Mouse (Mus musculus) adrenal gland, postnatal 36 days (tissue): ENCODE data around the gene Gm11213. TPM values are rescaled to one million over a fixed set of nuclear protein-coding genes. Genes with fewer than 3 reads are reported as not detected.
A peak's percentile ranks its signal among the peaks of the same experiment; 100 is the strongest.

Experiments
- DNase-seq, 2 experiments: peaks; one replicate each; pipeline ENCODE4 v3.0.0; 2021; ENCODE audit warnings: mixed read lengths in 1 of 2
- total RNA-seq, 2 experiments: library from RNA; stranded (reverse); gene quantifications; 2 replicates each; pipeline ENCODE4 v1.2.3; 2021

The Gm11213 gene
- total RNA-seq, 2 experiments from 2014 or later = not detected

GRCm38 (mm10) chr4:63580078-63580477 lies 25.0 kb downstream of the Gm11213 start:
- no peak for DNase-seq

GRCm38 (mm10) chr4:63579649-63580048 lies 25.4 kb downstream of the Gm11213 start:
- no peak for DNase-seq

DNA sequence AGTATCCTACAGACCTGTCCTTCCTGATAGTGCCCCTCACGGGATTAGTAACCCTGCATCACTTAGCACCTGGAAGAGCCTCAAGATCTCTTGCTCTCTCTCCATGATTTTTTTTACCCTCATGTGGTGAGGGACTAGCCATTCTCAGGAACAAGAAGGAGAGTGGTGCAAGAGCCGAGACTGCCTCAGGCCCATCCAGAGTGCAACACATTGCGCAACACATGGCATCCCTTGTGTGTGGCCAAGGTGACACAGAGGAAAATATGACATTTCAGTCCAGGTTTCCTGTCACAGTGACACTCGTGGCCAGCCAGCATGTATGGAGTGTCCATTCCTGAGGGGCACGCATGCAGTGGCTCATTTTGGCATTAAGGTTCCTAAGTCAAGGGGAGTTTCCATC lies 32.4 kb downstream of the Gm11213 start:
- DNase-seq = no peak

- peak in 1 of 2 experiments; percentile 60 for DNase-seq
Observed at GRCm38 (mm10) chr4:63570208-63570781, 34.8 kb downstream of the Gm11213 start.

DNA sequence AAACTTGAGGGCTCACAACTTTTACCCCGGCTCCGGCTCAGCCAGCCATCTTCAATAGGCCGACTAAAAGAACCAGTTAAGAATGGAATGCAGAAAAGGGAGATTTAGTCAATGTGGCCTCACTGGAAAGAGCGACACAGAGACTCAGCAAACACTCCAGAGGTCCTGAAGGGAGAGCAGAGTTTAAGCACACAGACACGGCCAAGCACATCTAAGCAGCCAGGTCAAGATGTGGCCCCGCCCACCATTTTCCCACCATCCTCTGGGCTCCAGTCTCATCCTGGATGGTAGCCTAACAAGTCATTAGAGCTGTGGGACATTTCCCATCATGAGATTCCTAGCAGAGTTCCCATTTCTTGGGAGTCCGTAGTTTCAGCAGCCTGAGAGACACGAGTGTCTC lies 35.7 kb downstream of the Gm11213 start:
- DNase-seq = no peak

DNA sequence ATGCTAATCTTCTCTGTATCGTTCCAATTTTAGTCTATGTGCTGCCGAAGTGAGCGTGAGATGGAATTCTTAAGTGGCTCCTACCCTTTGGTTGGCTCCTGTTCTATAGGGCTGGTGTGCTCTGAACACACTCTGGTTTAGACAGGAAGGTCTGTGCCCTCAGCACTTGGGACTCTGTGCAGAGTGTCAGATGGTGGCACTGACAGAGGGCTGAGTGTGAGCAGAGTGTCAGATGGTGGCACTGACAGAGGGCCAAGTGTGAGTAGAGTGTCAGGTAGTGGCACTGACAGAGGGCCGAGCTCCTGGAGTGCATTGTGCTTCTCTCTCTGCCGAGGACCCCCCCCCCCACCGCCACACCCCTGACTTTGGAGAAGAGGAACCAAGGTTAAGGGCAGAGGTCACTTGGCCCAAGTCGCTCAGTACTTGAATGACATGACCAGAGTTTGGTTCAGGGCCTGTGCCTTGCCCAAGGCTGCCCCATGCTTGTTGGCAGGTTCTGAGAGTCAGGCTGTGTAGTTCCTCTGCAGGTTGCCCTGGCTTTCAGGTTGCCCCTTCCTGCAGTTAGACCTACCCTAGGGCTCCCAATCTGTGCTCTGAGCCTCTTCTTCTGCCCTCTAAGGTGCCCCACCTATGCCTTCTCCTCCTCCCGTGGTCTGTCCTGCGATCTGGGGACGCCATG lies 37.2 kb downstream of the Gm11213 start:
- DNase-seq = no peak

DNA sequence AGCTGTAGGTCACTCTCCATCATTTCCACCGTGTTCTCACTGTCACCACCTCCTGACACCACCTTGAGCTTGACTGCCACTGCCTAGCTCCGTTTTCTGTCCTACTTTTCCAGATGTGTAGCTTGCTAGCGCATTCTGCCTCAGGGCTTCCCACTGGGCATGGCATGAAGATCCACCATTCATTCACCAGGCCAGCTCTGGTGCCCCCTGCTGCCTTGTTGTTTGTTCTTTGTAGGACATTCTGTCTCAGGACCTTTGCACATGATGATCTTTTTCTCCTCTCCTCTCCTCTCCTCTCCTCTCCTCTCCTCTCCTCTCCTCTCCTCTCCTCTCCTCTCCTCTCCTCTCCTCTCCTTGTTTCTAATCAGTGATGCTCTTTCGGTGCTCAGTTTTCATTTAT lies 42.3 kb downstream of the Gm11213 start:
- no peak for DNase-seq

- DNase-seq = no peak
Observed at GRCm38 (mm10) chr4:63561861-63562675, 43.0 kb downstream of the Gm11213 start.

GRCm38 (mm10) chr4:63560079-63560478 lies 45.0 kb downstream of the Gm11213 start:
- DNase-seq = peak in 1 of 2 experiments; percentile 50

DNA sequence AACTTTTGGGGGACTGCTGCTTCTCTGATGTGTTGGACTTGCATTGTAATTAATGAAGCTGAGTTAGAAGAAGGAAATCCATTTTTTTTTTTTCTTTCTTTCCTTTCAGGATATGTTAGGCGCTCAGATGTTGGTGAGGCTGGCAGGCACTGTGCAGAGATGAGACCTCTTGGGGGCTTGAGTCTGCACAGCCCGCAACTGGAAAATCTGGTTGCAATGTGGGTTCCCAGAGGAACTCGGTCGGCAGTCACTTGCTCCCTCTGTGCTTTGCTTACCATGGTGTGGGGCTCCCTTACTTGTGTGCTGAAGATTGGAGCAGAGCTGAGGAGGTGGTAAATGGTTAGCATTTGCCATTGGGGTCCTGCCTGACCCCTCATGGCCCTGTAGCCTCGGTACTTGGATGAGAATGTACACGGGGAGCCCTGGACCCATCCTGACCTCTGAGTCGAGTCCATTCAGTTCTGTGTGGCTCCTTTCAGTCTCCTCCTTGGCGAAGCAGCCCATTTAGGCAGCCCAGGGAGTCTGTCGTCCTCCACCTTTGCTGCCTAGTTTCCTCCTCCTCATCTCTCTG lies 45.8 kb downstream of the Gm11213 start:
- no peak for DNase-seq

DNA sequence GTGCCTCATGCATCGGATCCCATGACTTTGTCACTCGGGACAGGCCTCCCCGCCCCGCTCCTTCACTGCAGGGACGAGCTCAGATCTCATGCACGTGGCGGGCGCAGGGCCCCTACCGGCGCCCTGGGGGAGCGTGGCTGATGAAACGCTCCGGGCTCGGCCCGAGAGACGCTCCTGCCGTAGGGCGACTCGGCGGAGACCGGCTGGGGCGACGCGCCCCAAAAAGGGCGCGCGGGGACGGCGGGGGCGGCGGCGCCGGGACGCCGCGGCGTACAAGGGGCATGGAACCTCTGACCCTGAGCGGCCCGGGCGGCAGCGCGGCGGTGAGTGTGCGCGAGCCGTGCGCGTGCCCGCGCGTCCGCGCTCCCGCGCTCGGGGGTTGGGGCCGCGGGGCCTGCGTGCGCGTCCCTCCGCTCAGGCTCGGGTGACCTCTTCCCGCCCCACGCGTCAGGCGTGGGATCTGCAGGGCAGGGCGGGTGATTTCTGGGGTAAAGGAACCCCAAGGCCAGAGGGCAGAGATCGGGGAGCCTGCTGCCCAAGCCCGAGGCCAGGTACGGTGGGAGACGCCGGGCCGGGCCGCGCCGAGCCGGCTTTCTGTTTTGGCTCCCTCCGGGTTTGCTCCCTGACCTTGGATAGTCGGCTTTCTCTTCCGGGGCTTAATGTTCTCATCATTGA lies 46.5 kb downstream of the Gm11213 start, which contains the start of gene Tmem268:
Tmem268 (plus strand) TSS at position 375 of the 675 bp plus-strand sequence.
- DNase-seq = peak; percentile 84 to 89

DNA sequence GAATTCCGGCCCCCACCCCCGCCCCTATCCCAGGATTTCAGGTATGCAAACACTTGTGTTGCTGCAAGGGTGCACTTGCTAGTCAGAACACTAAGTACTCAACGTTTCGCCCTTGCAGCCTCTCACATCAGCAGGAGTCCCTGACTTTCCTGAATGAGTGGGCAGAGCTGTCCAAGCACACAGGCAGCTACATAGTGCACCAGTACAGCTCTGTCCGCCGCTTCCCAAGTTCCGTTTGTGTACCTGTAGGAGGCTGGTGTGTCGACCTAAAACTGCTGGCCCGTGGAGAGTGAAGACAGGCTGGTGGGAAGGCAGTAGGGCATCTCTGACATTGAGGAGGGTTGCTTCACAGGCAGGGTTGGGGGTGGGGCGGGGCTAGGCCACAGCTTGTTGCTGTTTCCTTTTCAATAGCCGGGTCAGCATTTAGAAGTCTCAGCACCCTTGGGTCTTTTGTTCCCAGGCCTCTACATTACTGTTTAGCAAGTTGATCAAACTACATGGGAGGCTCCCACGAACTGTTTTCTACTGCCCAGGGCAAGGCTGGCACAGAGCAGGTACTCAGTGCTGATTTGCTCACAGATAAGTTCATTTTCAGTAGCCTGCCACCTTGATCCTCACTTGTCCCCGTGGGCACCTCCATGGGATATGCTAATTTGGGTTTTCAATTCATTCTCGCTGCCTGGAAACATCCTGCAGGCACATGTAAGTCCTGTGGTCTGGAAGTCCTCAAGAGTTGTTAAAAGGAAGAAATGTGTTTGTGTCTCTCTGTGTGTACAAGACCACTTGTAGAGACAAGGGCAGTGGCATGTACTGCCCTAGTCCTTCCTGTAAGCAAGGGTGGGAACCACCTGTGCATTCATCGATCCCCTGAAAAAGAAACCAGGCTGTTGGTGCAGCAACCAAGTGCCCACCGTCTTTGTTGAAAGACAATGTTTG lies 47.7 kb downstream of the Gm11213 start:
- no peak for DNase-seq

DNA sequence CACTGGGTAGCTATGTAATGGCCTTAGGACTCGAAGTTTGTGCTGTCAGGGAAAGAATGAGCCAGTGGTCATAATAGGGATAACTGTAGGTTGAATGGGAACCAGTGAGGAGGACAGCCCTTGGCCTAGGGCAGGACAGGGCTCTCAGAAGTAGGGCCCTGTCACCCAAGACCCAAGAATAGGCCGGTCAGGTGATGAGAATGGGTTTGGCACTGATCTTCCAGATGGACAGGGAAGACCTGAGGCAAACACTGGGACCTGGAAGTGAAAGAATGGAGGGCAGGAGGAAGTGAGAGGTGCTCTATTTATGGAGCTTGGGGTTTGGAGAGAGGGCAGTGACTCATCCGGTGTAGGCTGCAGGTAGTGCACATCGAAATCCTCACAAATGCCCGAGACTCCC lies 48.4 kb downstream of the Gm11213 start:
- DNase-seq = no peak

DNA sequence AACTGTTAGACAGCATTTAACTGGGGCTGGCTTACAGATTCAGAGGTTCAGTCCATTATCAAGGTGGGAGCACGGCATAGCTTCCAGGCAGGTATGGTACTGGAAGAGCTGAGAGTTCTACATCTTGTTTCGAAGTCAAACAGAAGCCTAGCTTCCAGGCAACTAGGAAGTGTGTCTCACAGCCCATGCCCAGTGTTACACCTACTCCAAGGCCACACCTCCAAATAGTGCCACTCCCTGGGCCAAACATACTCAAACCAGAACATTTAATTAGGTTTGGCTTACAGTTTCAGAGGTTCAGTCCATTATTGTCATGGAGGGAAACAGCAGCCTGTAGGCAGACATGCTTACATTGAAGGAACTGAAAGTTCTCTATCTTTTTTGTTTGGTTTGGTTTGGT lies 50.0 kb downstream of the Gm11213 start:
- no peak for DNase-seq

DNA sequence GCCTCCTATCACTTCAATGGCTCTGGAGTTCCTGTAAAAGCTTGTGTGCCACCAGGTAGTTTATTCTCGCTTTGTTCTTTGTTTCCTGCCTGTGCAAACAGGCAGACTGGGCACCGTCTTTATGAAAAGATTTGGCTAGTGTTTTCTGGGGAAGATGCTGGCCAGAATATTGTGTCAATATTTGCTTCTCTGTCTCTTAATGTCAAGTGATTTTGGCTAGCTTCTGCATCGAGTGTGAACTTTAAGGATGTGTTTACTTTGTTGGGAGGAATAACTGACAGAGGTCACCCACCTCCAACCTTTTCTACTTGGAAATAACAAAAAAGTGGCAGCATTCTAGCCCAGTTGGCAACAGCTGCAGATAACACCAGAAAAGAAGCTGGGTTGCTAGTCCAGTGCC lies 50.4 kb downstream of the Gm11213 start:
- DNase-seq = no peak

DNA sequence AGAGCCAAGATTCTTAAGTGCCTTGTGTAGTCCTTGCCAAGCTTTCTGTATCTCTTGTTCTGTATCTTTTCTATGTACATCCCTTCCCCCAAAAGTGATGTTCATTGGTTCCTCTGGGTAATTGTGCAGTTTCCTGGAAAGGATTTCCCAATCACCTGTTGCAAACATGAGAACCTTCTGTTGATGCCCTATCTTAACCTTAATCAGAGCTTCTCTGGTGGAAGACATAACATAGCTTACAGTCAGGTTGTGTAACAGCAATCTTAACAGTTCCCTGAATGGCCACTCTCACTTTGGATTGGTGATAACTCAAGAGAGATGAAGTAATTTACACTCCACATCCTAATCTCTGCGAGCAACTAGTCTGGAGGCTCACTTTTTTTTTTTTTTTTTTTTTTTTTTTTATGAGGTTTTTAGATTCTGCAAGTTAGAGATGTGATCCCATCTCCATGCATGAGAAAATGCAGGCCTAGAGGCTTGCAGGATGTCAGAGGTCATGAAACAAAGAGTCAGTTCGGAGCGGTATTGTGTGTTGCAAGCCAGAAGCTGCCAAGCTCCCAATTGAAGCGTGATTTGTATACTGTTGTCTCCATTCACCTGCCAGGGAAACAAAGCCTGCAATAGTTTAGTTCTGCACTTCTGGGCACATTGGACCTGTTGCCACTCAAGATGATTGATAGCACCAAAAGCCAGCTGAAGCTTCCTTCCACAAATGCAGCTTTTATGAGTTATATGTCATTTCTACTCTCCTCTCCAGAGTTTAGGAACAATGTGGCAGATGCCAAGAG lies 51.1 kb downstream of the Gm11213 start:
- DNase-seq = no peak

- DNase-seq = no peak
Observed at GRCm38 (mm10) chr4:63552865-63553264, 52.2 kb downstream of the Gm11213 start.

GRCm38 (mm10) chr4:63550908-63551307 lies 54.2 kb downstream of the Gm11213 start:
- DNase-seq = peak in 1 of 2 experiments; percentile 61

- no peak for DNase-seq
Observed at GRCm38 (mm10) chr4:63548491-63548890, 56.6 kb downstream of the Gm11213 start.

DNA sequence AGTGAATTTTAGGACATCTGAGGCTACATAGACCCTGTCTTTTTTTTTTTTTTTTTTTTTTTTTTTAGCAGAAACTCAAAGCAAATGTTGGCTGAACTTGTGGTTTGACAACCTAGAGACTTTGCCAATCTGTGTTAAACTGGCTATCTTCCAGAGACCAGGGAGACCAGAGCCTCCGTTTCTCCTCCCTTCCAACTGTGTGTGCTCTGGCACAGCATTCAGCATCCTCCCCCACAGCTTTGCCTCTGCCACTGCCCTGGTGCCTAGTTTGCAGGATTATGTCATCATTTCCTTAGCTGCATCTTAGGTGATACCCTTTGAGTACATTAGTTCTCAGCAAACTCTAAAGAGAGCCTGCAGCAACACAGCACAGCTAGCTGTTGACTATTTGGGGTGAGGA lies 57.3 kb downstream of the Gm11213 start:
- no peak for DNase-seq
